Mouse (Mus musculus) bone marrow macrophage, adult 2 months (primary cell): Measurements from ENCODE around the gene Rln1.

Source experiments
- CTCF ChIP-seq: IDR thresholded peaks from 2 replicates; pipeline ENCODE4 v1.5.1; 2012; ENCODE audit warnings: low read depth, mild to moderate bottlenecking, low read length, moderate library complexity
- POLR2A ChIP-seq: IDR thresholded peaks from 2 replicates; pipeline ENCODE4 v1.6.1; 2012; ENCODE audit warnings: mild to moderate bottlenecking, low read depth, low read length, borderline replicate concordance

DNA sequence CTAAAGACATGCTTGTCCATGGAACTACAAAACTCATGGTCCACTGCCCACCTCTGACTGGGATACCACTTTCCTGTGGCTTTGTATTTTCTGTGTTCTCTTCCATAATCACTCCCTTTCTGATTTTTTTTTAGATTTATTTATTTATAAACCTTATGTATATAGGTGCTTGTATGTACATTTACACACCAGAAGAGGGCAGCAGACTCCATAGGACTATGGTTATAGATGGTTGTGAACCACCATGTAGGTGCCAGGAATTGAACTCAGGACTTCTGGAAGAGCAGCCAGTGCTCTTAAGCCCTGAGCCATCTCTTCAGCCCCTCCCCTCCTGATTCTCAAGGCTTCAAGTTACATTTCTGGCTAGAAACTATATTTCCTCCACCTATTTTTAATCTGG lies 25.6 kb downstream of the Rln1 start:
- TF ChIP-seq POLR2A = no peak
- TF ChIP-seq CTCF = no peak
